Mouse (Mus musculus) liver, postnatal 0 days (tissue): ENCODE data around the gene C77080.

ENCODE experiments used
- CTCF ChIP-seq: sonication (generic); IDR thresholded peaks from 2 replicates; pipeline ENCODE4 v1.5.1; 2016; ENCODE audit warnings: antibody characterized with exemption, low read depth
- EP300 ChIP-seq: IDR thresholded peaks from 2 replicates; pipeline ENCODE4 v1.6.1; 2016; ENCODE audit warnings: antibody characterized with exemption, low read depth, mild to moderate bottlenecking

GRCm38 (mm10) chr4:129304306-129304705 lies 43.1 kb upstream of the C77080 start:
- TF ChIP-seq EP300: no peak
- TF ChIP-seq CTCF: no peak
